Mouse (Mus musculus) adrenal gland, postnatal 14 days (tissue): Measurements from ENCODE around the gene Gm44596. TPM values are rescaled to one million over a fixed set of nuclear protein-coding genes. Genes with fewer than 3 reads are reported as not detected.
"Not testable (repeated sequence)": the region's sequence is repeated elsewhere in the genome, so short reads cannot be mapped to it uniquely, and the experiment has no call there.

Source experiments
- DNase-seq: peaks from one replicate; pipeline ENCODE4 v3.0.0; 2021; ENCODE audit warnings: mixed read lengths
- total RNA-seq: library from RNA; stranded (reverse); gene quantifications from 2 replicates; pipeline ENCODE4 v1.2.3, GENCODE M21; 2021

Gene Gm44596
- total RNA-seq, 1 experiment from 2014 or later: not detected

- not testable (repeated sequence) for DNase-seq
These were observed 5.4 kb downstream of the Gm44596 start for GRCm38 (mm10) chr6:128380594-128381167.

GRCm38 (mm10) chr6:128381254-128381653 is 6.0 kb downstream of the Gm44596 start:
- no peak for DNase-seq

GRCm38 (mm10) chr6:128383752-128384151 is 8.4 kb downstream of the Gm44596 start:
- no peak for DNase-seq

- no peak for DNase-seq
These were observed 9.7 kb downstream of the Gm44596 start for GRCm38 (mm10) chr6:128385026-128385425.

- DNase-seq: no peak
These were observed 13.9 kb downstream of the Gm44596 start for GRCm38 (mm10) chr6:128389185-128389584.

GRCm38 (mm10) chr6:128390683-128391082 is 15.4 kb downstream of the Gm44596 start:
- DNase-seq: no peak

- peak; percentile 86 for DNase-seq
These were observed 22.4 kb downstream of the Gm44596 start for GRCm38 (mm10) chr6:128397574-128398261.

GRCm38 (mm10) chr6:128398996-128399395 is 23.7 kb downstream of the Gm44596 start, which contains the start of gene Nrip2:
Gene Nrip2 (plus strand): TSS chr6:128399296.
- no peak for DNase-seq

GRCm38 (mm10) chr6:128399421-128400185 is 24.3 kb downstream of the Gm44596 start:
- peak; percentile 61 for DNase-seq

GRCm38 (mm10) chr6:128404708-128405107 is 29.4 kb downstream of the Gm44596 start:
- peak; percentile 30 for DNase-seq

- DNase-seq: no peak
These were observed 33.3 kb downstream of the Gm44596 start for GRCm38 (mm10) chr6:128408544-128409125.

- DNase-seq: no peak
These were observed 35.0 kb downstream of the Gm44596 start for GRCm38 (mm10) chr6:128410305-128410704.

- peak; percentile 77 for DNase-seq
These were observed 35.8 kb downstream of the Gm44596 start for GRCm38 (mm10) chr6:128411115-128411514.

GRCm38 (mm10) chr6:128416169-128416568 is 40.9 kb downstream of the Gm44596 start:
- DNase-seq: no peak

- DNase-seq: no peak
These were observed 42.8 kb downstream of the Gm44596 start for GRCm38 (mm10) chr6:128418076-128418475.

GRCm38 (mm10) chr6:128421036-128421435 is 45.7 kb downstream of the Gm44596 start:
- DNase-seq: peak; percentile 34

GRCm38 (mm10) chr6:128421480-128421879 is 46.2 kb downstream of the Gm44596 start:
- peak; percentile 18 for DNase-seq

- no peak for DNase-seq
These were observed 48.4 kb downstream of the Gm44596 start for GRCm38 (mm10) chr6:128423496-128424268.

GRCm38 (mm10) chr6:128424269-128425019 is 49.1 kb downstream of the Gm44596 start, which contains the start of gene Itfg2:
Gene Itfg2 (minus strand): TSS chr6:128424931.
- peak; percentile 97 for DNase-seq

GRCm38 (mm10) chr6:128425046-128425445 is 49.7 kb downstream of the Gm44596 start:
- DNase-seq: no peak

- no peak for DNase-seq
These were observed 52.3 kb downstream of the Gm44596 start for GRCm38 (mm10) chr6:128427571-128427970.
